Mouse (Mus musculus) testis, adult 2 months (tissue): ENCODE results near the gene Mybph.

ENCODE experiments used
- CTCF ChIP-seq: fragments of 200-500 bp; IDR thresholded peaks from 2 replicates; pipeline ENCODE4 v1.5.1; 2012; ENCODE audit warnings: low read depth, mild to moderate bottlenecking, inconsistent platforms, low read length, moderate library complexity; ENCODE audit not compliant: control insufficient read depth, insufficient read depth, insufficient replicate concordance
- POLR2A ChIP-seq: fragments of 200-500 bp; IDR thresholded peaks from 2 replicates; pipeline ENCODE4 v1.6.1; 2012; ENCODE audit warnings: low read depth, mild to moderate bottlenecking, inconsistent platforms, low read length, moderate library complexity; ENCODE audit not compliant: control insufficient read depth

DNA sequence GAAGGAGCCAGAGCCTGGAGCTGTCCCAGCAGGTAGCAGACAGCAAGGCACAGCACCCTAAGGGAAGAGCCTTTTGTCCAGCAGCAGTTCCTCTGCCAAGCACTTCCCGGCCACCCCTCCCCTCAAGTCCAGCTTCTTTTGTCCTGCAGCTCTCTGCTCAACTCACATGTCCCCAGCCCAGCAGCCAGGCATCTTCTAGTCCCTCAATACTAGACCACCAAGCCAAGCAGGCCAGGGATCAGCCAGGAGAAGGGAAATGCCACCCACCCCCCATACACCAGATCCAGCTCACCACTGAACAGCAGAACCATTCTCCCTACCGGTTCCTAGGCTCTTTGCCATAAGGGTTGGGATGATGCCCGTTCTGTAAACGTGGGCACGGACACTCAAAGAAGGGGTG is 26.4 kb downstream of the Mybph start:
- TF ChIP-seq POLR2A, result no peak
- TF ChIP-seq CTCF, result no peak
